24 mouse cellular contexts compared by ENCODE assay signal in the genomic region with DNA sequence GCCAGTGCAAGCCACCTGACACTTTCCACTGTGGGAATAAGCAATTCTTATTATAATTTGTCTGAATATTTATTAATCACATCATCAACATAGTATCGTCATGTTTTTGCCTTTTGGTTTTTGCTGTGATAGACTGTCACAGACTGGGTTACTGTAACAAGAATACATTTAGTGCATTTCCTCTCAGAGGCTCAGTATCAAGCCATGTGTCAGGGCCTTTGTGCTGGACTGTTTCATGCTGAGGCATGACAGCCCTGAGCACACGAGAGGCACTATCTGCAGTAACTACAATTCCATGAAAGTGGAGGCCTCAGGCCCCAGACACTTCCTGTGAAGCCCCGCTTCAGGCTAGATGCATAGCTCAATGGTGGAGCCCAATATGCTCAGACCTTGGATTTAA.
"Had no signal": no experiment of that assay in that cellular context is flagged by ENCODE, and none has a peak within 500 bp of the region (broad histone marks: within the 10 kb centered on the region; RNA-seq: fewer than 3 reads in every experiment).

No protein-coding gene starts in this region.

- H3K27me3 ChIP-seq: hindbrain, embryonic 13.5 days; hindbrain, embryonic 15.5 days; kidney, embryonic 15.5 days; limb, embryonic 13.5 days; limb, embryonic 15.5 days; liver, embryonic 12.5 days had no signal

- H3K9ac ChIP-seq: hindbrain, embryonic 13.5 days; hindbrain, embryonic 15.5 days; kidney, embryonic 15.5 days; limb, embryonic 13.5 days; limb, embryonic 15.5 days; liver, embryonic 12.5 days; liver, embryonic 14.5 days had no signal

- H3K4me2 ChIP-seq: hindbrain, embryonic 13.5 days; hindbrain, embryonic 15.5 days; kidney, embryonic 15.5 days; limb, embryonic 13.5 days; limb, embryonic 15.5 days; liver, embryonic 12.5 days had no signal

- H3K36me3 ChIP-seq: heart, embryonic 10.5 days; hindbrain, embryonic 13.5 days; hindbrain, embryonic 15.5 days; kidney, embryonic 15.5 days; limb, embryonic 13.5 days; limb, embryonic 15.5 days; liver, embryonic 12.5 days had no signal

- H3K27ac ChIP-seq: heart, adult 2 months; heart, embryonic 10.5 days; hindbrain, embryonic 13.5 days; hindbrain, embryonic 15.5 days; hindbrain, postnatal 0 days; kidney, embryonic 15.5 days; kidney, postnatal 0 days; limb, embryonic 13.5 days; limb, embryonic 15.5 days; liver, embryonic 12.5 days; liver, embryonic 14.5 days had no signal

- H3K4me3 ChIP-seq: heart, adult 2 months; heart, embryonic 10.5 days; hindbrain, embryonic 13.5 days; hindbrain, embryonic 15.5 days; kidney, embryonic 15.5 days; limb, embryonic 13.5 days; limb, embryonic 15.5 days; liver, embryonic 12.5 days had no signal

- H3K4me1 ChIP-seq: heart, embryonic 10.5 days; hindbrain, embryonic 13.5 days; hindbrain, embryonic 15.5 days; limb, embryonic 15.5 days; liver, embryonic 12.5 days had no signal

- ATAC-seq: hindbrain, postnatal 0 days; intestine, embryonic 16.5 days; liver, embryonic 12.5 days had no signal

- DNase-seq: gastrocnemius, postnatal 14 days; gastrocnemius, postnatal 36 days; heart, adult 2 months; heart, postnatal 14 days; heart, postnatal 36 days; kidney, adult 11 months; kidney, adult 2 months; kidney, adult 9 months; kidney, postnatal 14 days; kidney, postnatal 36 days; layer of hippocampus, adult 9-11 months; layer of hippocampus, postnatal 36 days; left cerebral cortex, postnatal 4 days had no signal

- H3K9me3 ChIP-seq: heart, embryonic 10.5 days; hindbrain, embryonic 13.5 days; hindbrain, embryonic 15.5 days; kidney, embryonic 15.5 days; limb, embryonic 13.5 days; limb, embryonic 15.5 days; liver, embryonic 12.5 days had no signal
